Mouse (Mus musculus): ENCODE data around the gene Washc2. TPM values are rescaled to one million over a fixed set of nuclear protein-coding genes. Genes with fewer than 3 reads are reported as not detected.

Gene Washc2
- polyA plus RNA-seq, 1 experiment from 2014 or later, result 30.1 TPM

GRCm38 (mm10) chr6:116286870-116287575 is 79.2 kb downstream of the Washc2 start:
- no peak overlapping the region for H3K27ac ChIP-seq

GRCm38 (mm10) chr6:116311411-116311810 is 103.6 kb downstream of the Washc2 start:
- Histone ChIP-seq H3K4me3 (no peak overlapping the region), H3K27me3 (no peaks in the 10 kb centered on the region), H3K27ac (no peak overlapping the region), H3K4me2 (no peak overlapping the region), H3K9me3 (replicated peaks) (no peaks in the 10 kb centered on the region), H3K36me3 (no peaks in the 10 kb centered on the region), H3K4me1 (replicated peaks) (no peaks in the 10 kb centered on the region), H3K9ac (no peak overlapping the region)
- WGBS, result 84% methylated on average over 2 of the region's 2 CpGs
- ATAC-seq (replicated peaks; ENCODE audit: insufficient number of reproducible peaks, insufficient read depth, low FRiP score, low read depth), result no peak

More at GRCm38 (mm10) chr6:116286870-116287575, 79.2 kb downstream of the Washc2 start:
- no peak; the same call in 1 of the 2 replicates for ATAC-seq (replicated peaks; ENCODE audit: insufficient number of reproducible peaks, insufficient read depth, low FRiP score, low read depth)
- H3K4me2 ChIP-seq, result no peak overlapping the region
- H3K4me1 ChIP-seq (replicated peaks), result no peaks in the 10 kb centered on the region
- no peaks in the 10 kb centered on the region for H3K27me3 ChIP-seq
- 61% methylated on average over 5 of the region's 5 CpGs for WGBS
- H3K36me3 ChIP-seq, result no peaks in the 10 kb centered on the region
- H3K4me3 ChIP-seq, result no peak overlapping the region
- no peaks in the 10 kb centered on the region for H3K9me3 ChIP-seq (replicated peaks)
- no peak overlapping the region for H3K9ac ChIP-seq

Other genes with a start within 250 kb of the Washc2 start
- gene Plxnd1, start 213.0 kb upstream of the Washc2 start, polyA plus RNA-seq (2015; fragmentation: Nextera tagmentation; extraction: Ambion mirVana), result 38.6 and 53.4 TPM in 2 replicates
- gene Tmcc1, start 14.6 kb upstream of the Washc2 start, polyA plus RNA-seq (2015; fragmentation: Nextera tagmentation; extraction: Ambion mirVana), result 10.4 and 10.7 TPM in 2 replicates
- 2.8 and 3.0 TPM in 2 replicates for gene Zfand4, start 56.2 kb downstream of the Washc2 start, polyA plus RNA-seq (2015; fragmentation: Nextera tagmentation; extraction: Ambion mirVana)
- 21.8 and 26.0 TPM in 2 replicates for gene March8, start 130.0 kb downstream of the Washc2 start, polyA plus RNA-seq (2015; fragmentation: Nextera tagmentation; extraction: Ambion mirVana)

All from heart, embryonic 15.5 days (tissue).